Mouse (Mus musculus) common myeloid progenitor, adult 5-6 weeks (primary cell): Measurements from ENCODE around the gene Bloc1s5. TPM values are rescaled to one million over a fixed set of nuclear protein-coding genes. Genes with fewer than 3 reads are reported as not detected.
A peak's percentile ranks its signal among the peaks of the same experiment; 100 is the strongest.

Experiments used
- ATAC-seq: replicated peaks from 2 replicates; pipeline ENCODE4 v1.8.0; 2016; ENCODE audit warnings: low read depth, mild to moderate bottlenecking, moderate TSS enrichment, inconsistent platforms; ENCODE audit not compliant: poor library complexity, severe bottlenecking
- total RNA-seq: library from RNA; stranded (forward); fragments of 200-1000, 187-1606 nt; gene quantifications from 2 replicates; pipeline ENCODE4 v1.2.3, GENCODE M21; 2017

Bloc1s5 gene
- total RNA-seq, 1 experiment from 2014 or later = 7.8 TPM

GRCm38 (mm10) chr13:38580601-38581457, 54.1 kb downstream of the Bloc1s5 start:
- ATAC-seq = peak; percentile 87

- ATAC-seq = no peak
Measured at GRCm38 (mm10) chr13:38579971-38580600, 54.8 kb downstream of the Bloc1s5 start.

GRCm38 (mm10) chr13:38574668-38575067, 60.2 kb downstream of the Bloc1s5 start:
- ATAC-seq = no peak

- no peak for ATAC-seq
Measured at GRCm38 (mm10) chr13:38573281-38573680, 61.6 kb downstream of the Bloc1s5 start.

- ATAC-seq = no peak
Measured at GRCm38 (mm10) chr13:38565245-38565644, 69.7 kb downstream of the Bloc1s5 start.

GRCm38 (mm10) chr13:38554611-38555010, 80.3 kb downstream of the Bloc1s5 start:
- ATAC-seq = no peak

GRCm38 (mm10) chr13:38554210-38554609, 80.7 kb downstream of the Bloc1s5 start:
- no peak for ATAC-seq

- ATAC-seq = no peak
Measured at GRCm38 (mm10) chr13:38548681-38549080, 86.2 kb downstream of the Bloc1s5 start.

- ATAC-seq = no peak
Measured at GRCm38 (mm10) chr13:38547717-38548116, 87.2 kb downstream of the Bloc1s5 start.

- ATAC-seq = no peak
Measured at GRCm38 (mm10) chr13:38546754-38547153, 88.2 kb downstream of the Bloc1s5 start.

GRCm38 (mm10) chr13:38545460-38545859, 89.4 kb downstream of the Bloc1s5 start:
- ATAC-seq = no peak

- ATAC-seq = no peak
Measured at GRCm38 (mm10) chr13:38544769-38545445, 90.0 kb downstream of the Bloc1s5 start.

GRCm38 (mm10) chr13:38543455-38544125, 91.3 kb downstream of the Bloc1s5 start:
- no peak for ATAC-seq

Other genes starting within 250 kb of the Bloc1s5 start
- 47.0 and 57.4 TPM in 2 replicates for gene Txndc5, start 106.3 kb downstream of the Bloc1s5 start, total RNA-seq
- 57.8 and 76.5 TPM in 2 replicates for gene Eef1e1, start 23.9 kb upstream of the Bloc1s5 start, total RNA-seq